Mouse (Mus musculus): ENCODE data around the gene Naga.
"Not testable (repeated sequence)": the region's sequence is repeated elsewhere in the genome, so short reads cannot be mapped to it uniquely, and the experiment has no call there.

Gene Naga

GRCm38 (mm10) chr15:82338593-82339112, at the start of gene Naga, which contains the start of the genes Pheta2 and Smdt1:
Gene Naga, minus strand, starts transcription at chr15:82338925.
Gene Pheta2, plus strand, starts transcription at chr15:82338942.
Gene Smdt1, plus strand, starts transcription at chr15:82338959.
- peak; percentile 95 for DNase-seq (ENCODE audit: low read depth, low spot score)

GRCm38 (mm10) chr15:82385729-82386128, 47.0 kb upstream of the Naga start:
- no peak for DNase-seq (ENCODE audit: low read depth, low spot score)

- no peak for DNase-seq (ENCODE audit: low read depth, low spot score)
These were observed 43.7 kb upstream of the Naga start for GRCm38 (mm10) chr15:82382441-82382840.

- no peak for DNase-seq (ENCODE audit: low read depth, low spot score)
These were observed 42.0 kb upstream of the Naga start for GRCm38 (mm10) chr15:82380714-82381062.

GRCm38 (mm10) chr15:82379871-82380713, 41.4 kb upstream of the Naga start, which contains the start of gene Cyp2d22:
Gene Cyp2d22, minus strand, starts transcription at chr15:82380260.
- no peak for DNase-seq (ENCODE audit: low read depth, low spot score)

GRCm38 (mm10) chr15:82379511-82379870, 40.8 kb upstream of the Naga start:
- DNase-seq (ENCODE audit: low read depth, low spot score): no peak

GRCm38 (mm10) chr15:82378261-82379180, 39.8 kb upstream of the Naga start:
- no peak for DNase-seq (ENCODE audit: low read depth, low spot score)

- DNase-seq (ENCODE audit: low read depth, low spot score): no peak
These were observed 39.0 kb upstream of the Naga start for GRCm38 (mm10) chr15:82377701-82378100.

GRCm38 (mm10) chr15:82376393-82377138, 37.8 kb upstream of the Naga start:
- no peak for DNase-seq (ENCODE audit: low read depth, low spot score)

GRCm38 (mm10) chr15:82375855-82376254, 37.1 kb upstream of the Naga start:
- DNase-seq (ENCODE audit: low read depth, low spot score): no peak

GRCm38 (mm10) chr15:82374437-82374836, 35.7 kb upstream of the Naga start:
- DNase-seq (ENCODE audit: low read depth, low spot score): no peak

- no peak for DNase-seq (ENCODE audit: low read depth, low spot score)
These were observed 34.3 kb upstream of the Naga start for GRCm38 (mm10) chr15:82372991-82373390.

- DNase-seq (ENCODE audit: low read depth, low spot score): no peak
These were observed 33.7 kb upstream of the Naga start for GRCm38 (mm10) chr15:82372446-82372845.

- DNase-seq (ENCODE audit: low read depth, low spot score): no peak
These were observed 30.1 kb upstream of the Naga start for GRCm38 (mm10) chr15:82368851-82369250.

GRCm38 (mm10) chr15:82368146-82368545, 29.4 kb upstream of the Naga start:
- no peak for DNase-seq (ENCODE audit: low read depth, low spot score)

- DNase-seq (ENCODE audit: low read depth, low spot score): not testable (repeated sequence)
These were observed 25.8 kb upstream of the Naga start for GRCm38 (mm10) chr15:82364561-82364960.

- not testable (repeated sequence) for DNase-seq (ENCODE audit: low read depth, low spot score)
These were observed 25.1 kb upstream of the Naga start for GRCm38 (mm10) chr15:82363801-82364200.

- DNase-seq (ENCODE audit: low read depth, low spot score): no peak
These were observed 23.5 kb upstream of the Naga start for GRCm38 (mm10) chr15:82362234-82362633.

GRCm38 (mm10) chr15:82361459-82362018, 22.8 kb upstream of the Naga start:
- no peak for DNase-seq (ENCODE audit: low read depth, low spot score)

GRCm38 (mm10) chr15:82358431-82359260, 19.9 kb upstream of the Naga start:
- DNase-seq (ENCODE audit: low read depth, low spot score): no peak

All from embryo, embryonic 11.5 days (tissue).